Mouse (Mus musculus): ENCODE data around the gene Csf3.

GRCm38 (mm10) chr11:98748506-98749416 is 47.7 kb downstream of the Csf3 start:
- TF ChIP-seq CTCF (IDR thresholded peaks at IDR 0.05; ENCODE audit: control insufficient read depth, insufficient read depth, low read length): no peak
- TF ChIP-seq POLR2A (IDR thresholded peaks at IDR 0.05; ENCODE audit: borderline replicate concordance, control insufficient read depth, low read depth, low read length): no peak
